Mouse (Mus musculus) ES-E14 (cell line): Measurements from ENCODE around the gene Akap7. TPM values are rescaled to one million over a fixed set of nuclear protein-coding genes. Genes with fewer than 3 reads are reported as not detected.

Source experiments
- DNase-seq: peaks from one replicate; pipeline ENCODE4 v3.0.0-alpha.2; 2013; ENCODE audit warnings: low read depth, low spot score
- H3K27ac ChIP-seq: 2 replicates; pipeline ENCODE4 v1.5.1; 2012; ENCODE audit warnings: low read depth, mild to moderate bottlenecking, low read length, moderate library complexity, mixed read lengths; ENCODE audit not compliant: poor library complexity, insufficient read depth, severe bottlenecking
- H3K36me3 ChIP-seq: 2 replicates; pipeline ENCODE4 v1.6.1; 2012; ENCODE audit warnings: mild to moderate bottlenecking, low read length, moderate library complexity, mixed read lengths; ENCODE audit not compliant: control insufficient read depth, poor library complexity, insufficient read depth, severe bottlenecking
- H3K4me1 ChIP-seq, 2 experiments: fragments of 150-350 bp in 1 of 2; sonication (generic) in 1 of 2; 2 replicates each; pipeline ENCODE4 v1.6.1; 2012; ENCODE audit warnings: low read length in 2 of 2, mild to moderate bottlenecking in 1 of 2, mixed read lengths in 1 of 2; ENCODE audit not compliant: control insufficient read depth in 2 of 2, insufficient read depth in 2 of 2, poor library complexity in 1 of 2
- H3K4me3 ChIP-seq, 2 experiments: fragments of 150-350 bp in 1 of 2; sonication (generic) in 1 of 2; 2 replicates each; pipeline ENCODE4 v1.5.1; 2012; ENCODE audit warnings: low read length in 2 of 2, low read depth in 1 of 2, mild to moderate bottlenecking in 1 of 2, mixed read lengths in 1 of 2; ENCODE audit not compliant: insufficient read depth in 1 of 2, poor library complexity in 1 of 2, severe bottlenecking in 1 of 2
- H3K9ac ChIP-seq: 2 replicates; pipeline ENCODE4 v1.6.1; 2012; ENCODE audit warnings: low read depth, mild to moderate bottlenecking, low read length, mixed read lengths; ENCODE audit not compliant: poor library complexity, insufficient read depth, severe bottlenecking
- H3K9me3 ChIP-seq: fragments of 150-350 bp; sonication (generic); 2 replicates; pipeline ENCODE4 v1.6.1; 2012; ENCODE audit warnings: low read depth, mild to moderate bottlenecking, low read length; ENCODE audit not compliant: control insufficient read depth, insufficient read depth
- CHD2 ChIP-seq: IDR thresholded peaks from 2 replicates; pipeline ENCODE4 v1.6.1; 2014; ENCODE audit warnings: mild to moderate bottlenecking, low read depth, low read length, inconsistent platforms
- HCFC1 ChIP-seq: IDR thresholded peaks from 2 replicates; pipeline ENCODE4 v1.6.1; 2012; ENCODE audit warnings: low read length, inconsistent platforms, borderline replicate concordance; ENCODE audit not compliant: insufficient read depth
- MAFK ChIP-seq: IDR thresholded peaks from 2 replicates; pipeline ENCODE4 v1.6.1; 2014; ENCODE audit warnings: mild to moderate bottlenecking, low read depth, low read length, inconsistent platforms; ENCODE audit not compliant: insufficient read depth
- ZC3H11A ChIP-seq: IDR thresholded peaks from 2 replicates; pipeline ENCODE4 v1.6.1; 2012; ENCODE audit warnings: low read depth, mild to moderate bottlenecking, inconsistent platforms, low read length, borderline replicate concordance
- ZNF384 ChIP-seq: IDR thresholded peaks from 2 replicates; pipeline ENCODE4 v1.6.1; 2012; ENCODE audit warnings: low read depth, low read length, inconsistent platforms
- in situ Hi-C, 2 experiments: fragments of 600-800 bp; cut with MboI; formaldehyde crosslinking; loops; one replicate each; pipeline ENCODE4 v1.15.1; 2025; ENCODE audit warnings: low sequenced_read_pairs in 2 of 2, inconsistent platforms in 1 of 2; ENCODE audit not compliant: unreplicated experiment in 2 of 2
- total RNA-seq: library from RNA; depleted of rRNA; stranded (reverse); fragments of 300-350 nt; gene quantifications from 2 replicates; pipeline ENCODE4 v1.2.3, GENCODE M21; 2012

The Akap7 gene
- total RNA-seq, 1 experiment: 12.8 TPM

- TF ChIP-seq MAFK (no peak), HCFC1 (no peak), ZC3H11A (no peak), CHD2 (no peak), ZNF384 (no peak)
- no peak overlapping the region for H3K9ac ChIP-seq
- peaks cover 2% of the 10 kb centered on the region; the same call in 1 of the 2 replicates for H3K36me3 ChIP-seq
- H3K4me3 ChIP-seq: no peak overlapping the region
- peaks cover 6 to 7% of the 10 kb centered on the region in 2 experiments; a peak in 2 of 4 replicates for H3K4me1 ChIP-seq
- no peak overlapping the region for H3K27ac ChIP-seq
- DNase-seq: no peak
- in situ Hi-C loops: no loop called here
- H3K9me3 ChIP-seq: no peaks in the 10 kb centered on the region
Observed at GRCm38 (mm10) chr10:25283397-25283796, 24.3 kb downstream of the Akap7 start.

GRCm38 (mm10) chr10:25280141-25280540 lies 27.5 kb downstream of the Akap7 start:
- Histone ChIP-seq H3K27ac (no peak overlapping the region), H3K9me3 (no peaks in the 10 kb centered on the region), H3K9ac (no peak overlapping the region), H3K36me3 (peaks cover 2% of the 10 kb centered on the region; the same call in 1 of the 2 replicates), H3K4me1 (peaks cover 6 to 7% of the 10 kb centered on the region in 2 experiments; a peak in 2 of 4 replicates), H3K4me3 (no peak overlapping the region)
- DNase-seq: no peak
- TF ChIP-seq ZNF384 (no peak), ZC3H11A (no peak), HCFC1 (no peak), MAFK (no peak), CHD2 (no peak)
- in situ Hi-C loops: no loop called here

- H3K4me1 ChIP-seq: peaks cover 6 to 7% of the 10 kb centered on the region in 2 experiments; a peak in 2 of 4 replicates
- H3K9ac ChIP-seq: no peak overlapping the region
- TF ChIP-seq HCFC1: no peak
- no peak for TF ChIP-seq CHD2
- TF ChIP-seq MAFK: no peak
- no peak for TF ChIP-seq ZC3H11A
- no peak for TF ChIP-seq ZNF384
- peak; percentile 41 for DNase-seq
- no peak overlapping the region for H3K4me3 ChIP-seq
- in situ Hi-C loops: no loop called here
- no peak overlapping the region for H3K27ac ChIP-seq
- H3K36me3 ChIP-seq: peaks cover 2% of the 10 kb centered on the region; the same call in 1 of the 2 replicates
- H3K9me3 ChIP-seq: no peaks in the 10 kb centered on the region
Observed at GRCm38 (mm10) chr10:25279406-25279805, 28.3 kb downstream of the Akap7 start.

GRCm38 (mm10) chr10:25275492-25275891 lies 32.2 kb downstream of the Akap7 start:
- Histone ChIP-seq H3K36me3 (peaks cover 2% of the 10 kb centered on the region; the same call in 1 of the 2 replicates), H3K9me3 (no peaks in the 10 kb centered on the region), H3K4me3 (0 out of 4 replicates have a peak overlapping the region, but pooled peaks of 1 of the 2 experiments have one; percentile 3), H3K9ac (no peak overlapping the region), H3K4me1 (peaks cover 6% of the 10 kb centered on the region in 2 experiments; a peak in 2 of 4 replicates), H3K27ac (no peak overlapping the region)
- TF ChIP-seq MAFK: no peak
- TF ChIP-seq ZNF384: no peak
- TF ChIP-seq HCFC1: no peak
- TF ChIP-seq CHD2: no peak
- no peak for TF ChIP-seq ZC3H11A
- no peak for DNase-seq
- in situ Hi-C loops: no loop called here
